Mouse (Mus musculus): ENCODE results near the gene Ccdc171. TPM values are rescaled to one million over a fixed set of nuclear protein-coding genes. Genes with fewer than 3 reads are reported as not detected.
"Not testable (repeated sequence)": the region's sequence is repeated elsewhere in the genome, so short reads cannot be mapped to it uniquely, and the experiment has no call there.

Gene Ccdc171
- polyA plus RNA-seq, 1 experiment from 2014 or later: 3.5 TPM

DNA sequence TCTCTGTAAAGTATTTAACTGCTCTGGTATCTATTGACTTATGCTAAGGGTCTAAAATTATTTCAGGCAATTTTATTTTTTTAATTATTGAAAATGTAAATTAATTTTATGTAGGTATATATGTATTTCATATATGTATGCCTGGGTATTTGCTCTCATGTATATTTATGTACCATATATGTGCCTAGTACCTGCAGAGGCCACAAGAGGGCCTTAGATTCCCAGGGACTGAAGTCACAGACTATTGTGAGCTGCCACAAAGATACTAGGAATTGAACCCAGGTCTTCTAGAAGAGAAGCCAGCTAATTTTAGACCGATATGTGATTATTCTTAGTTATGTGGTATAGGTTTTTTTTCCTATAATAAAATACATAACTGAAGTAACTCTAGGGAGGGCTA, 62.2 kb downstream of the Ccdc171 start:
- Histone ChIP-seq H3K36me3 (replicated peaks; ENCODE audit: control insufficient read depth, insufficient read depth) (no peaks in the 10 kb centered on the region), H3K4me2 (replicated peaks) (no peak overlapping the region), H3K9me3 (ENCODE audit: control insufficient read depth, low read length) (no peaks in the 10 kb centered on the region), H3K9ac (no peak overlapping the region), H3K27me3 (ENCODE audit: control insufficient read depth, insufficient read depth, low read length) (no peaks in the 10 kb centered on the region), H3K4me1 (replicated peaks; ENCODE audit: control insufficient read depth, insufficient read depth, low read length) (no peaks in the 10 kb centered on the region), H3K4me3 (replicated peaks; ENCODE audit: low read length) (no peak overlapping the region), H3K27ac (no peak overlapping the region)
- ATAC-seq (ENCODE audit: low FRiP score) (no peak), DNase-seq (ENCODE audit: low spot score) (no peak)
- WGBS: 97% methylated on average over 1 of the region's 1 CpGs

GRCm38 (mm10) chr4:83596486-83596885, 71.1 kb downstream of the Ccdc171 start:
- H3K4me1 ChIP-seq (replicated peaks; ENCODE audit: control insufficient read depth, insufficient read depth, low read length): no peaks in the 10 kb centered on the region
- H3K36me3 ChIP-seq (replicated peaks; ENCODE audit: control insufficient read depth, insufficient read depth): no peaks in the 10 kb centered on the region
- H3K9me3 ChIP-seq (ENCODE audit: control insufficient read depth, low read length): no peaks in the 10 kb centered on the region
- no peaks in the 10 kb centered on the region for H3K27me3 ChIP-seq (ENCODE audit: control insufficient read depth, insufficient read depth, low read length)
- no peak overlapping the region for H3K4me2 ChIP-seq (replicated peaks)
- H3K9ac ChIP-seq: no peak overlapping the region
- no peak overlapping the region for H3K27ac ChIP-seq
- no peak for ATAC-seq (ENCODE audit: low FRiP score)
- DNase-seq (ENCODE audit: low spot score): peak; percentile 52
- no peak overlapping the region for H3K4me3 ChIP-seq (replicated peaks; ENCODE audit: low read length)
- 25% methylated on average over 2 of the region's 2 CpGs for WGBS

- Histone ChIP-seq H3K4me1 (replicated peaks; ENCODE audit: control insufficient read depth, insufficient read depth, low read length) (no peaks in the 10 kb centered on the region), H3K27ac (no peak overlapping the region), H3K27me3 (ENCODE audit: control insufficient read depth, insufficient read depth, low read length) (no peaks in the 10 kb centered on the region), H3K36me3 (replicated peaks; ENCODE audit: control insufficient read depth, insufficient read depth) (no peaks in the 10 kb centered on the region), H3K9me3 (ENCODE audit: control insufficient read depth, low read length) (no peaks in the 10 kb centered on the region), H3K9ac (no peak overlapping the region), H3K4me3 (replicated peaks; ENCODE audit: low read length) (no peak overlapping the region), H3K4me2 (replicated peaks) (no peak overlapping the region)
- ATAC-seq (ENCODE audit: low FRiP score): no peak
- 78% methylated on average over 3 of the region's 3 CpGs for WGBS
- no peak for DNase-seq (ENCODE audit: low spot score)
Measured at GRCm38 (mm10) chr4:83611111-83611510, 85.8 kb downstream of the Ccdc171 start.

- not testable (repeated sequence) for H3K27ac ChIP-seq; H3K4me2 ChIP-seq (replicated peaks); H3K27me3 ChIP-seq (ENCODE audit: control insufficient read depth, insufficient read depth, low read length); H3K9me3 ChIP-seq (ENCODE audit: control insufficient read depth, low read length); DNase-seq (ENCODE audit: low spot score); H3K4me3 ChIP-seq (replicated peaks; ENCODE audit: low read length); ATAC-seq (ENCODE audit: low FRiP score); H3K9ac ChIP-seq; H3K36me3 ChIP-seq (replicated peaks; ENCODE audit: control insufficient read depth, insufficient read depth); H3K4me1 ChIP-seq (replicated peaks; ENCODE audit: control insufficient read depth, insufficient read depth, low read length)
- 26% methylated on average over 10 of the region's 13 CpGs for WGBS
Measured at GRCm38 (mm10) chr4:83623021-83623711, 97.8 kb downstream of the Ccdc171 start.

GRCm38 (mm10) chr4:83623732-83624131, 98.4 kb downstream of the Ccdc171 start:
- Histone ChIP-seq H3K4me1 (replicated peaks; ENCODE audit: control insufficient read depth, insufficient read depth, low read length) (no peaks in the 10 kb centered on the region), H3K27ac (no peak overlapping the region), H3K9me3 (ENCODE audit: control insufficient read depth, low read length) (no peaks in the 10 kb centered on the region), H3K36me3 (replicated peaks; ENCODE audit: control insufficient read depth, insufficient read depth) (no peaks in the 10 kb centered on the region), H3K4me2 (replicated peaks) (no peak overlapping the region), H3K9ac (no peak overlapping the region), H3K27me3 (ENCODE audit: control insufficient read depth, insufficient read depth, low read length) (no peaks in the 10 kb centered on the region), H3K4me3 (replicated peaks; ENCODE audit: low read length) (no peak overlapping the region)
- 89% methylated on average over 4 of the region's 4 CpGs for WGBS
- DNase-seq (ENCODE audit: low spot score): no peak
- no peak for ATAC-seq (ENCODE audit: low FRiP score)

- Histone ChIP-seq H3K27ac (no peak overlapping the region), H3K4me2 (replicated peaks) (no peak overlapping the region), H3K9ac (no peak overlapping the region), H3K36me3 (replicated peaks; ENCODE audit: control insufficient read depth, insufficient read depth) (no peaks in the 10 kb centered on the region), H3K4me3 (replicated peaks; ENCODE audit: low read length) (no peak overlapping the region), H3K4me1 (replicated peaks; ENCODE audit: control insufficient read depth, insufficient read depth, low read length) (peaks cover 12% of the 10 kb centered on the region; the same call in 1 of the 2 replicates), H3K9me3 (ENCODE audit: control insufficient read depth, low read length) (no peaks in the 10 kb centered on the region), H3K27me3 (ENCODE audit: control insufficient read depth, insufficient read depth, low read length) (no peaks in the 10 kb centered on the region)
- ATAC-seq (ENCODE audit: low FRiP score) (no peak), DNase-seq (ENCODE audit: low spot score) (no peak)
- 84% methylated on average over 4 of the region's 4 CpGs for WGBS
Measured at GRCm38 (mm10) chr4:83651453-83651852, 126.1 kb downstream of the Ccdc171 start.

DNA sequence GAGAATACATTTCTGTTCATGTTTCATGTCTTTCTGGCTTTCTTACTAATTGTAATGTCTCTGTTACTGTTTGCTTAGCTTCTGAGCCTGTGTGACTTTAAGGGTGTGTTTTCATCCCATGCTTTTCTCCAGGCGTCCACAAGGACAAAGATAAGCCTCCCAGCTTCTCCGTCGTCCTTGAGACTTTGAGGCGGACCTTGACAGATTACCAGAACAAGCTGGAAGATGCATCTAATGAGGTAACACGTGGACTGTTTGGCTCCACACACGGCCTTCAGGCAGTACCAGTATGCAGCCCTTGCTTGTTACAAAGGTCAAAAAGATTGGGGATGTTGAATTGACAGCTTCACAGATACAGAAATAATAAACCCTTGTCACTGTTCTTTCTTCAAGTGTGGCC, 130.1 kb downstream of the Ccdc171 start:
- Histone ChIP-seq H3K27me3 (ENCODE audit: control insufficient read depth, insufficient read depth, low read length) (no peaks in the 10 kb centered on the region), H3K4me3 (replicated peaks; ENCODE audit: low read length) (no peak overlapping the region), H3K9ac (no peak overlapping the region), H3K27ac (no peak overlapping the region; the same call in 1 of the 2 replicates), H3K4me2 (replicated peaks) (no peak overlapping the region), H3K4me1 (replicated peaks; ENCODE audit: control insufficient read depth, insufficient read depth, low read length) (peaks cover 18% of the 10 kb centered on the region; the same call in 1 of the 2 replicates), H3K36me3 (replicated peaks; ENCODE audit: control insufficient read depth, insufficient read depth) (no peaks in the 10 kb centered on the region), H3K9me3 (ENCODE audit: control insufficient read depth, low read length) (no peaks in the 10 kb centered on the region)
- WGBS: 16% methylated on average over 6 of the region's 6 CpGs
- DNase-seq (ENCODE audit: low spot score) (no peak), ATAC-seq (ENCODE audit: low FRiP score) (no peak)

DNA sequence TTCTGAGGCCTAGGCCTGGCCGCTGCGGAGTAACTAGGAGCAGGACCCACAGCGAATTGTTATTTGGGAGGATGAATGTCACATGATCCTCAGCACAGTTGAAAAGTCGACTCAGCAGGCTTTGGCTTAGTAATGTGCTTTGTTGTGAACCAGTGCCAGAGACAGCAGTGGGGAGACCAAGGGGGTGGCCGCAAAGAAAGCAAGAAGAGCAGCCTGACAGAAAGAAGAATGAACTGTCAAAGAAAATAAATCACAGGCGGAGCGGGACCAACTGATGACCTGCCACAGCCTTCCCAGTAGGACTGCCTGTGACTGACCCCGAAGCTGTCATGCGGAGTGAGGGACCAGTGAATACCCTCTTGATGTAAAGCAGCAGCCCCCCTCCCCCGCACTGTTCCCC, 131.2 kb downstream of the Ccdc171 start:
- Histone ChIP-seq H3K27ac (peak overlapping the region; percentile 56; the same call in 1 of the 2 replicates), H3K9ac (peak overlapping the region; percentile 36), H3K27me3 (ENCODE audit: control insufficient read depth, insufficient read depth, low read length) (no peaks in the 10 kb centered on the region), H3K9me3 (ENCODE audit: control insufficient read depth, low read length) (no peaks in the 10 kb centered on the region), H3K4me2 (replicated peaks) (peak overlapping the region; percentile 50), H3K4me3 (replicated peaks; ENCODE audit: low read length) (no peak overlapping the region; the same call in 1 of the 2 replicates), H3K36me3 (replicated peaks; ENCODE audit: control insufficient read depth, insufficient read depth) (no peaks in the 10 kb centered on the region), H3K4me1 (replicated peaks; ENCODE audit: control insufficient read depth, insufficient read depth, low read length) (peaks cover 18% of the 10 kb centered on the region; the same call in 1 of the 2 replicates)
- peak; percentile 89 for ATAC-seq (ENCODE audit: low FRiP score)
- WGBS: 2% methylated on average over 10 of the region's 10 CpGs
- peak; percentile 63 for DNase-seq (ENCODE audit: low spot score)

GRCm38 (mm10) chr4:83657021-83657420, 131.7 kb downstream of the Ccdc171 start:
- 25% methylated on average over 6 of the region's 6 CpGs for WGBS
- no peak overlapping the region; the same call in 1 of the 2 replicates for H3K4me3 ChIP-seq (replicated peaks; ENCODE audit: low read length)
- H3K4me2 ChIP-seq (replicated peaks): peak overlapping the region; percentile 50
- no peaks in the 10 kb centered on the region for H3K36me3 ChIP-seq (replicated peaks; ENCODE audit: control insufficient read depth, insufficient read depth)
- DNase-seq (ENCODE audit: low spot score): no peak
- peak overlapping the region; percentile 56; the same call in 1 of the 2 replicates for H3K27ac ChIP-seq
- no peaks in the 10 kb centered on the region for H3K27me3 ChIP-seq (ENCODE audit: control insufficient read depth, insufficient read depth, low read length)
- no peak for ATAC-seq (ENCODE audit: low FRiP score)
- peak overlapping the region; percentile 36 for H3K9ac ChIP-seq
- no peaks in the 10 kb centered on the region for H3K9me3 ChIP-seq (ENCODE audit: control insufficient read depth, low read length)
- H3K4me1 ChIP-seq (replicated peaks; ENCODE audit: control insufficient read depth, insufficient read depth, low read length): peaks cover 18% of the 10 kb centered on the region; the same call in 1 of the 2 replicates

Measured in hindbrain, embryonic 14.5 days (tissue).